Mouse (Mus musculus) brown adipose tissue, adult 24 weeks (tissue): ENCODE measurements around the gene Myo6. TPM values are rescaled to one million over a fixed set of nuclear protein-coding genes. Genes with fewer than 3 reads are reported as not detected.

Experiments used
- H3K27ac ChIP-seq: fragments of 200-500 bp; replicated peaks from 2 replicates; pipeline ENCODE4 v1.5.1; 2012; ENCODE audit warnings: low read depth, mild to moderate bottlenecking, low read length
- H3K4me1 ChIP-seq: fragments of 200-500 bp; 2 replicates; pipeline ENCODE4 v1.6.1; 2012; ENCODE audit warnings: low read length, mixed read lengths; ENCODE audit not compliant: control insufficient read depth, insufficient read depth, insufficient read length
- H3K4me3 ChIP-seq: fragments of 200-500 bp; 2 replicates; pipeline ENCODE4 v1.5.1; 2012; ENCODE audit warnings: low read depth, mild to moderate bottlenecking, low read length, moderate library complexity; ENCODE audit not compliant: insufficient read depth
- polyA plus RNA-seq: library from polyadenylated mRNA; stranded (reverse); fragments of >200 nt; gene quantifications from 2 replicates; pipeline ENCODE4 v1.2.4, GENCODE M21; 2012; ENCODE audit not compliant: missing spikeins, insufficient read depth, insufficient read length

The Myo6 gene
- 15.9 and 21.4 TPM in 2 replicates for polyA plus RNA-seq

DNA sequence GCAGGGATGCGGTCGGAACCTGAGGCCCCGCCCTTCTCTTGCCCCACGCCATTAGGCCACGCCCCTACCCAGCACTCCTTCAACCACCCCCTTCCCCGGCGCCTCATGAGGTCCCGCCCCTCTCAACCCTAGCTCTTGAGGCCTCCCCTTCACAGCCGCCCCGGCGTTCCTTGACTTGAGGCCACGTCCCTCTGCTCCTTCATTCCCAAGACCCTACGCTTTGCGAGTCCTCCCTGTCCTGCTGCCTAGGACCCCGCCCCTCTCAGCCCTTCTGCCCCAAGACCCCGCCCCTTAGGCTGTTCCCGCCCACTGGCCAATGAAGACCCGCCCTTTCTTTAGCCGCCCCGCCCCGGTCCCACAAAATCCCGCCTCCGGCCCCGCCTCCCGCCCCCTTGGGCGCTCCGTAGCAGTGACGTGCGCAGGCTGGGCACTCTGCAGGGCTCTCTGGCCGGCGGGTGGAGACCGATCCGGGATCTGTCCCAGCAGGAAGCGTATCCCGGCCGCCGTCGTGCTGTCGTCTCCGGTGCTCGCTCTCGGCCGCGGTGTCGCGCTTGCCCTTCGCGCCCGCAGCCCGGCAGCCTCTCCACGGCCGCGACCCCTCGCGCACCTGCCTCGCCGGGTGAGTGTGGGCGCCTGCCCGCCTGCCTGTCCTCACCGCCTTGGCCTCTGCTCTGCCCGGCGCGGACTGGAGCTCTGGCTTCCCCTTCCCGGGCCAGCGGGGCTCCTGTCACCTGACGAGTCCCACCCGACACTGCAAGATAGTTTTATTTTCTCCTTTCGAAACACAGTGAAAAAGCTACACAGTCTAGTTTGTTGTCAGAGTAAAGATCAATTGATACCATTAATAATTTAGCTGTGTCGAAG lies at the start of gene Myo6:
Myo6 (plus strand) TSS at position 421 of the 864 bp plus-strand sequence.
- H3K27ac ChIP-seq: peak within 1 kb of the TSS; percentile 82
- H3K4me1 ChIP-seq: no peaks in the 10 kb centered on the region; the same call in none of the 2 replicates
- H3K4me3 ChIP-seq: peak within 1 kb of the TSS; percentile 96

DNA sequence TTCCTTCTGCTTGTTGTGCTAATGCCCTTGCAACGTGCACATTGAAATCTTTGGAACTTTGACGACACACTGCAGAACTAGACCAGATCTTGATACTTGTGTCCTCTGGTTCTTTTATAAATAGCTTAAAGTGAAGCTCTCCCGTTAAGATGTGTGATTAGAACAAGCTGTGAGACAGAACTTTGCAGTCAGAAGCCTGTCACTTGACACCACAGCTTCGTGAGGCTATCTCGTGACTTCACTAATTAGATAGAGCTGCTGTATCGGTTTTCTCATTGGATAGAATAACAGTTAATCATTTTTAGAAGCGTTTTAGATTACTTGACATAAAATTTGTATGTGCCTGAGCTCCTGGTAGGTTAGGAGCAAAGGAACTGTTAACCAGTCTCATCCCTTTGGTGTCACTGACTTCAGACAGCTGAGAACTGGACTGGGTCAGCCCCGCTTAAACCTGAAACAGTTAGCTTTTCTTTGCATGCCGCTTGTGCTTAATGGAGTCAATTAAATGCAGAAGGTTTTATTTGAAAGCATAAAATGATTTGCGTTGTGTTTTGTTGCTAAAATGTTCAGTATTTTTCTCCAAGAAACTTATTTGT lies 18.7 kb upstream of the Myo6 start:
- H3K4me1 ChIP-seq: no peaks in the 10 kb centered on the region
- H3K27ac ChIP-seq: no peak overlapping the region
- H3K4me3 ChIP-seq: no peak overlapping the region

- Histone ChIP-seq H3K4me1 (no peaks in the 10 kb centered on the region), H3K4me3 (no peak overlapping the region), H3K27ac (no peak overlapping the region)
Observed at GRCm38 (mm10) chr9:80149594-80149993, 15.2 kb upstream of the Myo6 start.

DNA sequence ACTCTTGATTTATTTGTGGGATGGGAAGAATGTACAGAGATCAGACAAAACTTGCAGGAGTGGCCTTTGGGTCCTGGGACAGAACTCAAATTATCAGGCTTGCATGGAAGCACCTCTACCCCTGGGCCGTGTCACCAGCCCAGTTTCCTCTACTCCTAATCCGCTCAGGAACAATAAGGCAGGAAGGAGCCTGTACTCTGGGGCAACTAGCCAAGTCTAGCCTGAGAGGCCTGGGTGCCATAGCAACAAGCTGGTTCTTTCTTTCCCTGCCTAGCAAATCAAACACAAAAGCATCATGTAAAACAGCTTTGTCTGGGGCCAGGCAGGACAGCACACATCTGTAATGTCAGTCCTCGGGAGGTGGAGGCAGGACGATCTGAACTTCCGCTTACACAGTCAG lies 9.6 kb upstream of the Myo6 start:
- Histone ChIP-seq H3K27ac (no peak overlapping the region), H3K4me1 (no peaks in the 10 kb centered on the region), H3K4me3 (no peak overlapping the region)

GRCm38 (mm10) chr9:80156780-80157179 lies 8.1 kb upstream of the Myo6 start:
- Histone ChIP-seq H3K4me1 (no peaks in the 10 kb centered on the region), H3K4me3 (no peak overlapping the region), H3K27ac (no peak overlapping the region)

GRCm38 (mm10) chr9:80157840-80158465 lies 6.9 kb upstream of the Myo6 start:
- Histone ChIP-seq H3K4me3 (no peak overlapping the region), H3K27ac (no peak overlapping the region), H3K4me1 (no peaks in the 10 kb centered on the region)

- Histone ChIP-seq H3K4me3 (no peak overlapping the region), H3K27ac (no peak overlapping the region), H3K4me1 (no peaks in the 10 kb centered on the region)
Observed at GRCm38 (mm10) chr9:80158937-80159336, 5.9 kb upstream of the Myo6 start.

DNA sequence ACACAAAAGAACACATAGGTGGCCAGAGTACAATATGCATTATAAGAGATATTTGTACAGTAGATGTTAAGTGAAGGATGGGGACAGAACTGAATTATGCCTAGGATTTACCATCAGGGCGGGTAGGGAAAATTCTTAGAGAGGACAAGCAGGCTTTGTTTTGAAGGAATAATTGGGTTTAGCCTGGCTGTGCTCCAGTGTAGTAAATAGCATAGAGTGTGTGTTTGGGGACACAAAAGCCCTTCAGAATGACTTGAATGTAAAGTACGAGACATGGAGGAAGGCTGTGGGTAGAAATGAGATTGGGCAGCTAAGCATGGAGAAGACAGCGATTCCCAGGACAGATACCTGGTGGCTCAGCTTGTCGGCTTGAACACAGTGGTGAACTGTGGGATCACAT lies 3.4 kb upstream of the Myo6 start:
- H3K27ac ChIP-seq: no peak overlapping the region
- no peaks in the 10 kb centered on the region; the same call in 1 of the 2 replicates for H3K4me1 ChIP-seq
- no peak overlapping the region for H3K4me3 ChIP-seq

- no peak overlapping the region for H3K27ac ChIP-seq
- H3K4me1 ChIP-seq: no peaks in the 10 kb centered on the region; the same call in none of the 2 replicates
- no peak overlapping the region for H3K4me3 ChIP-seq
Observed at GRCm38 (mm10) chr9:80163126-80163723, 1.6 kb upstream of the Myo6 start.

- no peaks in the 10 kb centered on the region; the same call in none of the 2 replicates for H3K4me1 ChIP-seq
- H3K4me3 ChIP-seq: peak overlapping the region; percentile 74
- H3K27ac ChIP-seq: no peak overlapping the region
Observed at GRCm38 (mm10) chr9:80164191-80164590, 640 bp upstream of the Myo6 start.

DNA sequence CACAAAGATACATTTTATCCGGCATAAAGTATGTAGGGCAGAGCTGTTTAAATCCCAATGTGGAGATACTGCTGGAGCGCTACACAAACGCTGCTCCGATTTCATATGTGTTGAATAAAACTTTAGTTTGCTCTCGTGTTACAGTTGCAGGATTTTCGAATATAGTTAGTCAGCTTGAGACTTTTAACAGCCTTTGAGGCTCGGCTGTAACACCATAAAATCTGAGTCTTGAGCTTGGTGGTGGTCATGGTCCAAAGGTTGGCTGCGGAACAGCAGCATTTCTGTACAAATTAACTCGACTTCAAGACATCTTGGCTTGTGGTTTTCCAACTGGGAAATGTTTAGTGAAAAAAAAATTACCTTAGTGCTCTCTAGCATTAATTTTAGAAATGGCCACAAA lies 859 bp downstream of the Myo6 start:
- H3K4me1 ChIP-seq: no peaks in the 10 kb centered on the region; the same call in none of the 2 replicates
- peak overlapping the region; percentile 62 for H3K4me3 ChIP-seq
- H3K27ac ChIP-seq: peak overlapping the region; percentile 60; the same call in 1 of the 2 replicates

DNA sequence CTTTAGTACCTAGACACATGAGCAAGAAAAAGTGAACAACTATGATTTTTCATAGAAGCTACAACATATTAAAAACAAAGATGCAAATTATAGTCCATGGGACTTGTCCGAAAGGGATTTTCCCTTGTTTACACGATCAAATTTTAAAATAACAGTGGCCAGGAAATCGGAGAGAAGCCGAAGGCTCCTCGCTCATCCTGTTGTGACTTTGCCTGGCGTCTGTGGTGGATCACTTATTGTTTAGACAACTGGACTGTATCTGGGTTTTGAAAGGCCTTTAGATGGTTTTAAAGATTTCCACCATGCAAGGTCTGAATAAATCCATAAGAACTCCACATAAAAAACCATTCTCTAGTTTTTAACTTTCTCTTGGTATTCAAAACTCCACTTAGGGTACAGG lies 1.6 kb downstream of the Myo6 start:
- Histone ChIP-seq H3K4me1 (no peaks in the 10 kb centered on the region; the same call in none of the 2 replicates), H3K27ac (no peak overlapping the region), H3K4me3 (peak overlapping the region; percentile 37)

GRCm38 (mm10) chr9:80167089-80167488 lies 2.3 kb downstream of the Myo6 start:
- Histone ChIP-seq H3K4me3 (no peak overlapping the region), H3K4me1 (no peaks in the 10 kb centered on the region; the same call in none of the 2 replicates), H3K27ac (0 out of 2 replicates have a peak overlapping the region, but pooled peaks have one; percentile 34)

DNA sequence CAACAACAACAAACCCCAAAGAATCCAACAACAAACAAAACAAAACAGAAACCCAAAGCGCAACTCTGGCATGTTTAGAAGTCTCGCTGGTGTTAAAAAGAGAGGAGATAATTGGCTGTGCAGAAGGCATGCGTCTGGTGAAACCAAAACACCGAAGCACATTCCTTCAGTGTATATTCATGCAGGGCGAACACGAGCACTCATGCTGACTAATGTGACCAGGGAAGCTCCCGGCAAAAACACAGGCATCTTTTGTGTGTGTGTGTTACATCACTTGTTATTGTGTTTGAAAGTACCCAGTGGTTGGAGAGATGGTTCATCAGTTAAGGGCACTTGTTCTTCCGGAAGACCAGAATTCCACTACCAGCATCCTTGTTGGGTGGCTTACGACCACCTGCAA lies 4.7 kb downstream of the Myo6 start:
- H3K27ac ChIP-seq: no peak overlapping the region
- H3K4me1 ChIP-seq: peaks cover 4% of the 10 kb centered on the region
- no peak overlapping the region for H3K4me3 ChIP-seq

GRCm38 (mm10) chr9:80171241-80171640 lies 6.4 kb downstream of the Myo6 start:
- Histone ChIP-seq H3K4me1 (peaks cover 4% of the 10 kb centered on the region), H3K4me3 (no peak overlapping the region), H3K27ac (no peak overlapping the region)
